Mouse (Mus musculus) spleen, postnatal 4 days (tissue): ENCODE measurements around the gene Cflar.
"Not testable (repeated sequence)": the region's sequence is repeated elsewhere in the genome, so short reads cannot be mapped to it uniquely, and the experiment has no call there.

Experiments used
- DNase-seq, 2 experiments: peaks; one replicate each; pipeline ENCODE4 v3.0.0; 2022; ENCODE audit warnings: low spot score in 2 of 2

Gene Cflar

GRCm38 (mm10) chr1:58773905-58774304 lies 62.6 kb downstream of the Cflar start:
- peak in 1 of 2 experiments; percentile 59 for DNase-seq

DNA sequence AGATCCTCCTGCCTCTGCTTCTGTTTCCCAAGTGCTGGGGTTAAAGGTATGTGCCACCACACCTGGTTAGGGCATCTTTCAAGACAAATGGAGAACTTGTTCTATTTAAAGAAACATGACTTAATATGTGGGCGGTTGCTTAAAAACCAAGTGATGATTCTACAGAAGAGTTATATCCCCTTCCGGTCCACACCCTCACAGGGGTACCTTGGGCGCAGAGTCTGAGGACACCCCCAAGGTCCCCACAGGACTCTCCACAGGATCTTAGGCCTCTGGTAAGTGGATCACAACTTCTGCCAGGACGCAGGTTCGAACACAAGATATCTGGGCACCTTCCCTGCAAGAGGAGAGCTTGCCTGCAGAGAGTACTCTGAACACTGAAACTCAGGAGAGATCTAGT lies 64.1 kb downstream of the Cflar start:
- peak in 1 of 2 experiments; percentile 51 for DNase-seq

GRCm38 (mm10) chr1:58777583-58777982 lies 66.3 kb downstream of the Cflar start:
- no peak for DNase-seq

- DNase-seq: peak in 1 of 2 experiments; percentile 48
Observed at GRCm38 (mm10) chr1:58778226-58778625, 66.9 kb downstream of the Cflar start.

GRCm38 (mm10) chr1:58786276-58786675 lies 75.0 kb downstream of the Cflar start:
- no peak for DNase-seq

GRCm38 (mm10) chr1:58788410-58788809 lies 77.1 kb downstream of the Cflar start:
- peak in 1 of 2 experiments; percentile 50 for DNase-seq

DNA sequence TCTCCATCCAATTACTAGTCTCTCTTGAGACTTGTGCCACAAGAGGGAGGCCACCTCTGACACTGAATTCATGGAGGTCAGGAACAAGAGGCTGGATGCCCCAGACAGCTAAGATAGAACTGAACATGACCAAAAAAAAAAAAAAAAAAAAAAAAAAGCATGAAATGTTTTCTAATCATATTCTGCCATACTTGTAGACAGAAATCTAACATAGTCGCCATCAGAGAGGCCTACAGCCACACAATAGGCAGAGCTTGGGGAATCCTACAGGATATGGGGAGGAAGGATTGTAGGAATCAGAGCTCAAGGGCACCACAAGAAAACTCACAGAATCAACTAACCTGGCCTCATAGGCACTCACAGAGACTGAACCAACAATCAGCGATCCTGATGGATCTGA lies 83.4 kb downstream of the Cflar start:
- no peak for DNase-seq

DNA sequence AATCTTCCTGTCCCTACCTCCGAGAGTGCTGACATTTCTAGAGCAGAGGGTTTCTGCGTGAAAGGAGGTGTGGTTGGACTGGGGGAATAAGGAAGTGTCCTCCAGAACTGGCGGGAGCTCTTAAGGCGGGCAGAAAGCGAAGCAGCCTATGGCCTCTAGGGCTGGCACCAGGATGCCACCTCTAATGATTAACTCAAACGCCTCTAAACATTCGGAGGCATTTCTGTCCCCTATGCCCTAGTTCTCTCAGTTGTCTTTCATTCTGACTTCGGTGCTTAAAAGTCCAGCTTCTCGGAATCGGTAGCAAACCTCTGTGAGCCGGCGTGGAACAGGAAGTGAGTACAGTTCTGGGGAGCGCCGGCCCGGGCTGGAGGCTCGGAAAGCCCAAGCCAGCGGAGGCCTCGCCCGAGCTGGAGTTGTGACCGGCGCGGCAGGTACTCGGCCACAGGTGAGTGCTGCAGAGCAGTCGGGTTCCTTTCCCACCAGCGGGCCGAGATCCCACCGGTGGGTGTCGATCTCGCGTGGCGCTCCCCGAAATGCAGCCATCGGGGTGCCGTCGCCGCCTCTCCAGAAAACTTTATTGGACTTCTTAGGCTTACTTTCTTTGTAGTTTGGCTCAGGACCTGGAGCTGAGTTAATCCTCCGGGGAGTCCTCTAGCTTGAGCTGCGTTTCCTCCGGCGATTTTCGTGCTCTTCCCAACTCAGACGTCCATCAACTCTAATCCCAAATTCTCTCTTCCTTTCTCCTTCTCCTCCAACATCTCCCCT lies 84.2 kb downstream of the Cflar start, which contains the start of gene Casp8:
TSS of gene Casp8 (plus strand) at position 84 of the 768 bp plus-strand sequence.
- peak; percentile 56 to 79 for DNase-seq

- peak in 1 of 2 experiments; percentile 55 for DNase-seq
Observed at GRCm38 (mm10) chr1:58796059-58796363, 84.7 kb downstream of the Cflar start.

GRCm38 (mm10) chr1:58796853-58797252 lies 85.5 kb downstream of the Cflar start:
- no peak for DNase-seq

DNA sequence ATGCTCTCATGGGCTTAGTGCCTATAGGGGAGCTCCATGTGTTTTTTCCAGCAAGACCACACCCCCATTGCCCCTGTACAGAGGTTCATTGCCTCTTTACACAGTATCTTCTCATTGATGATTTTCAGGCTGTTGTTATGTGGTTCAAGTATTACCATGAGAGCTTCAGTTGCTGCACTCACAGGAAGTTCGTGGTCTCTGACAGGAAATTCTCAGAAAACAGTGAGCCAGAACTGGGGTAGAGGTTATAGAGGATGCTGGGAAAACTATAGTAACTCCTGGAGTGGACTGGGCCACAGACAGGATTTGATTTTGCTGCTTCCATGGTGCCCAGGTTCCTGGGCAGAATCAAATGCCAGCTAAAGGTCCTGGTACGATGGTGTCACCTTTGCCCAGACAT lies 86.1 kb downstream of the Cflar start:
- DNase-seq: no peak

GRCm38 (mm10) chr1:58798911-58799310 lies 87.6 kb downstream of the Cflar start:
- no peak for DNase-seq

DNA sequence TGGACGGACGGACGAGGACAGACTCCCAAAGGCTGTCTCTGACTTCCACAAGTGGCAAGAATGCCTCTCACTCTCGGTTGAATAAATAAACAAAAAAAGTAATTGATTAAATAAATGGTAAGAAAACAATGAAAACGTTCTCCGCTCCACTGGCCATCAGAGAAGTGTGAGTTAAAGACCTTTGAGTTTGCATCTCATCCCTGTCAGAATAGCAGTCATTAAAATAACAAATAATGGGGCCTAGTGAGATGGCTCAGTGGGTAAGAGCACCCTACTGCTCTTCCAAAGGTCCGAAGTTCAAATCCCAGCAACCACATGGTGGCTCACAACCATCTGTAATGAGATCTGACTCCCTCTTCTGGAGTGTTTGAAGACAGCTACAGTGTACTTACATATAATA lies 89.3 kb downstream of the Cflar start:
- not testable (repeated sequence) for DNase-seq

- no peak for DNase-seq
Observed at GRCm38 (mm10) chr1:58801558-58802285, 90.4 kb downstream of the Cflar start.

- peak; percentile 62 to 81 for DNase-seq
Observed at GRCm38 (mm10) chr1:58802322-58803273, 91.3 kb downstream of the Cflar start.

GRCm38 (mm10) chr1:58803531-58803930 lies 92.2 kb downstream of the Cflar start:
- no peak for DNase-seq

DNA sequence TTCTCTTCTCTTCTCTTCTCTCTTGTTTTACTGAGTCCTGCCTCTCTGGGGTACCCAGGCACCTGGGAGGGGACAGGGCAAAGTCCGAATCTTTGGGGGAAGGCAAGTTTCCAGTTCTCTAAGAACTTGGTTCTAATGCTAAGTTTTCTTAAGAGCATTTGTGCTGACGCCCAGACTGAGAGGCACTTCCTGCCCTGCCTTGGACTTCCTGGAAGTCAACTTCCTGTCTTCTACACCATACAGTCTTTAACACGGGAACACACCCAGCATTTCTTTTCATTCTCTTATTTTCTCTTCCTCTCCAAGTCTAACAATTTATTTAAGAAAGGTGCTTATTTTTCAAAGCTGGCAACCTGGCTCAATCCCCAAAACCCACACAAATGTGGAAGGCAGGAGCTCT lies 95.3 kb downstream of the Cflar start:
- DNase-seq: no peak
